Mouse (Mus musculus): ENCODE measurements around the gene 1700030J22Rik.

Gene 1700030J22Rik

DNA sequence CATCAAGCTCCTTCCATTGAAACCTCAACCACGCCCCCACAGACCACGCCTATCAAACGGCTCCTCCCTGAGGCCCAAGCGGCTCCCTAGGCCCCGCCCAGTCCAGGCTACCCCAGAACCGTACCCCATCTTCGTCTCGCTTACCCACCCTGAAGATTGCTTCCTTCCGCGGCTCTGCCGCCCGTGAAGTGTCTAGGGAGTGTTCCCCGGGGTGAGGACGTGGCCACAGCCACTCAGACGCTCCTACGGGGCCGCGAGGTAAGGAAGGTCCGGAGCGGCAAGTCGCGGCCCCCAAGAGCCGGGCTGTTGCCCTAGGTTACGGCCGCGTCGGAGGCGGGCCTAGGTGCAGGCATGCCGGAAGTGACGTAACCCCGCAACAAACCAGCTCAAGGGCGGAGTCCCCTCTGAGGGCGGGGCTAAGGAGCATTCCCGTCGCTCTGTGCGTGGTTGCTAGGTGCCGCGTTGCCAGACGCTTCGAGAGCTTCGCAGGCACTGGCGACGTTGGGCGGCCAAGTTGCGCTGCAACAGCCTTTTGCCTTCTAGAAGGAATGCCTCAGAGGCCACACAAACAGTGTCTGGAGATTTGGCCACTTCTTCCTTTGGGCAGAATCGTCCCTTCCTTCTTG lies at the start of gene 1700030J22Rik:
Gene 1700030J22Rik (minus strand): TSS at position 329 of the 626 bp plus-strand sequence.
- DNase-seq (ENCODE audit: low read depth, low spot score) = peak; percentile 100

DNA sequence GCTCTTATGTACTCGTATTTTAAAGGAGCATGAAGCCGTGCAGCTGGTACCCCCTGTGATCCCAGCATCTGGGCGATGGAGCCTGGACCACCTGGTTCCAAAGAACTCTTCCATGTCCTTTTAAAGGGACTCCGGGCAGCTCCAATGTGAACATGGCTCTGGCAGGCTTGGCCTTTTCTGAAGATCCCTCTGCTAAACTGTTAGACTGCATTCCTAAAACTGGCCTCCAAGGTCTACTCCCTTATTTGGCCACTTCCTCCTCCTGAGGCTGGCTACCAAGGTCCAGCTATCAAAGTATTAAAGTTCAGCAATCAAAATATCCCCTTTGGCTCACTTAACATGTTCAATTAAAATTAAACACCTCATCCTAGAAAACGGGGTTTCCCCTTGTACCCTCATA lies 48.8 kb upstream of the 1700030J22Rik start:
- no peak for DNase-seq (ENCODE audit: low read depth, low spot score)

DNA sequence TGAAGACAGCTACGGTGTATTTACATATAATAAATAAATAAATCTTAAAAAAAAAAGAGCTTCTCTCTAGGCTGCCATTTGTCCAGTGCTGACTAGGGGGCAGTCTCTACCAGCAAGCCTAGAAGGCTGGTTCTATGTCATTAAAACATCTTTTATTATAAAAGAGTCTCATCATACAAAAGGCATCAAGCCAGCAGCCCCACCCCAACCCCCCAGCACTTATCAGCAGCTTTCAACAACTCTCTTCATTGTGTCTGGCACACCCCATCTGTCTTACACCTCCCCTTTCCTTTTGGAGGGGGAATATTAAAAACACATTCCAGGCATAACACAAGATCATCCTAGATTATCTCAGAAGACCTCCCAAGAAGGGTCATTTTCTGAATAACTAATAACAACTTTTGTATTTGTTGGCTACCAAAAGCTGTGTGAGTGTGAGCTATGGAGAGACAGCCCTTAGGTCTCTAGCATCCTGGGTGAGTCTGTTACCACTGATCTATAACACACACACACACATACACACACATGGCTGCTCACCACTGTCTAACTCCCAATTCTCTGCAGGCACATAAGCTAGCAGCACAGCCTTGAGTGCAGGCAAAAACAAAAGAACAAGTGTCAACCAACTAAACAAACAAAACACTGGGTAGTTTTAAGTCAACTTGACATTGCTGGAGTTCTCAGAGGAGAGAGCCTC lies 43.7 kb upstream of the 1700030J22Rik start:
- DNase-seq (ENCODE audit: low read depth, low spot score) = no peak

DNA sequence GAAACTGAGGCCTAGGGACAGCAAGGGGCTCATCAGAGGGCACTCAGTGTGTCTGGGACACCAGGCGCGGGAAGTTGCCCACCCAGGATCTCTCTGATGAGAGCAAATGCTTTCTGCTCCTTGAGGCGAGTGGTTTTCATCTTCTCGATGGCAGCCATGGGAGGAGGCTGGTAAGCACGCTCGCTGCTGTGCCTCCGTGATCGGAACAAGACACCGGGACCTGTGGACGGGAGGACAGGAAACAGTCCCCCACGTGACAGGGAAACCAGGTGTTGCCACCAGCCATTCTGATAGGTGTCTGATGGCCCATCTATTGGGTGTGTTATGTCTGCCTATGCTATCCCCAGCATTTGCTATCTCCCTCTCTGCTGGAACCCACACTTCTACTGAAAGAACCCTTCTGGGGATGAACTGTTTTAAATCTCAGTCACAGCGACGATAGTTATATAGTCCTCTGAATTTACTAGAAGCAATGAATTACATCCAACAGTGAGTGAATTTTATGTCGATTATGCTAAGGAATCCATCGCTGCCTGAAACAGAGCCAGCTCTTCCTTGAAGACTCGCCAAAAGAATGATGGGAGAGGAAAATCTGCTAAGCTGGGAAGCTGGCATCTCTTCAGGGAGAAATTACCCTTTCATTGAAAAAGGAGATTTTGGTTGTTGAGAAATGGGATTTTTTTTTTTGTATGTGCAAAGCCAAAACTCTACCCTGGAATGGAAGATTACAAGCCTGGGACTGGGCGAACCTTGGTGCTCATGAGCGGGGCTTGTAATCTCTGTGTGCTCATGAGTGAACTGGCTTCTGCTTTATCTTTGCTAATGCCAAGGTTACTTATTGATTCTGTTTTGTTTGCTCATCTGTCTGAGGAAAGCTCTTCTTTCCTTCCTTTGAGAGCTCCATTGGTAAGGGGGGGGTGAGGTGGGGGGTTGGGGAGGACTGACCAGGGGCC lies 40.8 kb upstream of the 1700030J22Rik start:
- no peak for DNase-seq (ENCODE audit: low read depth, low spot score)

DNA sequence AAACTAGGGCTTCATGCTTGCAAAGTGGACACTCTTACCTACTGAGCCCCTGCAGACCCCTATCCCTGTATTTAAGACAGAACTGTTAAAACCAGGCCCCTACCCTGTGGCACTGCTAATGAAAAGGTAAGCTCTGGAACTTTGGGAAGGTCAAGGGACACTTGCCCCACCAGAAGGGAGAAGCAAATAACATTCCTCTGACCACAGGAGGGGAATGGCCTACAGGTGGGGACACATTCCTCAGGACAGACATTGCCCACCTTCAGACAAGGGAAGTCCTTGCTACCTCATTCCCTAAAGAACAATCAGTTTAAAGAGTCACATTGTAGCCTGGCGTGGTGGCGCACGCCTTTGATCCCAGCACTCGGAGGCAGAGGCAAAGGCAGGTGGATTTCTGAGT lies 39.1 kb upstream of the 1700030J22Rik start:
- DNase-seq (ENCODE audit: low read depth, low spot score) = no peak

DNA sequence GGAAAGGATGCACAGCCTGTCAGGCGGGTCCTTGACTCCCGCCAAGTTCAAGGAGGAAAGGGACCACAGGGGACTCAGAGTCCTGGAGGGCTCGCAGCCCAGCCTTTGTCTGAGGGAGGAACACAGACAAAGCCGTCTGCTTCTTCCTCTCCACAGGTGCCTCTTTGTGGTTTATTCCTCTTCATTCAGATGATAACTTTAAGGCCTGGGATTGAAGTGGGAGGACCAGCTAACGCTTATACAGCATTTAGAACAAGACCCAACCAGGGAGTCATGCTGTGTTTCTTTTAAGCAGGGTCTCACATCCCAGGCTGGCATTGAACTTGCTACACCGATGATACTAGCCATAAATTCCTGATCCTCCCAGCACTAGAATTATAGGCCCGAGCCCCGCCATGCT lies 38.2 kb upstream of the 1700030J22Rik start:
- no peak for DNase-seq (ENCODE audit: low read depth, low spot score)

DNA sequence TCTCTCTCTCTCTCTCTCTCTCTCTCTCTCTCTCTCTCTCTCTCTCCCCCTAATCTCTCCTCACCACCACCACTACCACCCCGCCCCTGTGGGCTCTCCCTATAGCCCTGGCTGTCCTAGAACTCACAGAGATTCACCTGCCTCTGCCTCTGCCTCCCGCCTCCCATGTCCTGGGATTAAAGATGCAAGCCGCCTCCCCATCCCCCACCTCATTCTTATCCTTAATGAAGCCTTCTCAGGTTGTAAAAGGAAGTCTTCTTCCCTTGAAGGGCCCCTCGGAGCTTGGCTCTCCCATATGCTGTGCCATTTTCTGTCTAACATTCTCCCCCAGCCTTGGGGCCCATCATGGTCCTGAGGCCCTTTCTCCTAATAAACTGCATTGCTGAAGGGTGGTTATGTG lies 36.9 kb upstream of the 1700030J22Rik start:
- no peak for DNase-seq (ENCODE audit: low read depth, low spot score)

DNA sequence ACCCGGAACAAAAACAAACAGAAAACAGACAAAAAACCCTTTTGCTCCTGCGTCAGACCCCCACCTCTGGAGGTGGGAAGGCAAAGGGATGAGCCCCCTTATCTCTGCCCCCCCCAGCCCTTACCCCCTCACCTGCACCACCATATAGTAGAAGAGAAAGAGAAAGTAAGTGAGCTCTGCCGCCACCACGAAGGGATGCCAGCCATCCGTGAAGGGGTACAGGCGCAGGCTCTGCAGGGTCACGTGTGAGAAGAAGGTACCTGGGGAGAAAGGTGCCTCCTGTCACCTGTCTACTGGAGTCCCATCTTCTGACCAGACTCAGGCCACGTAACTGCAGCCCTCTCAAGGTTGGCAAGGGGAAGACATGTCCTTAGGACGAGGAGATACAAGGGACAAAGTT lies 32.6 kb upstream of the 1700030J22Rik start:
- DNase-seq (ENCODE audit: low read depth, low spot score) = no peak

DNA sequence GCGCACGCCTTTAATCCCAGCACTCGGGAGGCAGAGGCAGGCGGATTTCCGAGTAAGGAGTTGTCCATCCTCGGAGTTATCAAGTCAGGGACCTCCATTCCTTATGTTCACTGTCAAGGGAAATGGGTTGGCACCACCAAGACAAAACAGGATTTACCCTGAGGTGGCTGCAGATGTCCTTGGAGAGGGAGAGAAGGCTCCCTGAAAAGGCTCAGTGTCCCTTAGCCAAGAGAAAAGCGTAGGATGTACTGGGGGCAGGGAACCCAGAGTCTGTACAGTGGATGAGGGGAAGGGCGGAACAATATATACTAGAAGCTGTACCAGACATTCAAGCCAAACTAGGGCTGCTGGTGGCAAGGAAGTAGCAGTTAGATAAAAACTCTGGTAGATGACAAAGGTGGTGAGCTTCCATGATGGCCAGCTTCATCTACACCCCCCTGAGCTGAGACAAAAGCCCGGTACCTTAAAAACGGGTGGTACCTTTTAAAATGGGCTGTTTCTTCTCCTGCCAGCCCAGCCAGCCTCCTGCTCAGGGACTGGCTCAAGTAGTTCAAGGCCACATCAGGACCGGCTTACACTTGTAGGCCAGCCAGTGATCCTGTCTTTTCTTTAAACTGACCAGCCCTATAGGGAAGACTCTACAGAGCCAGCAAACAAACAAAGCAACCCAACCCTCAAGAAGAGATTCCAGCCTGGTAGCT lies 15.4 kb upstream of the 1700030J22Rik start:
- peak; percentile 6 for DNase-seq (ENCODE audit: low read depth, low spot score)

DNA sequence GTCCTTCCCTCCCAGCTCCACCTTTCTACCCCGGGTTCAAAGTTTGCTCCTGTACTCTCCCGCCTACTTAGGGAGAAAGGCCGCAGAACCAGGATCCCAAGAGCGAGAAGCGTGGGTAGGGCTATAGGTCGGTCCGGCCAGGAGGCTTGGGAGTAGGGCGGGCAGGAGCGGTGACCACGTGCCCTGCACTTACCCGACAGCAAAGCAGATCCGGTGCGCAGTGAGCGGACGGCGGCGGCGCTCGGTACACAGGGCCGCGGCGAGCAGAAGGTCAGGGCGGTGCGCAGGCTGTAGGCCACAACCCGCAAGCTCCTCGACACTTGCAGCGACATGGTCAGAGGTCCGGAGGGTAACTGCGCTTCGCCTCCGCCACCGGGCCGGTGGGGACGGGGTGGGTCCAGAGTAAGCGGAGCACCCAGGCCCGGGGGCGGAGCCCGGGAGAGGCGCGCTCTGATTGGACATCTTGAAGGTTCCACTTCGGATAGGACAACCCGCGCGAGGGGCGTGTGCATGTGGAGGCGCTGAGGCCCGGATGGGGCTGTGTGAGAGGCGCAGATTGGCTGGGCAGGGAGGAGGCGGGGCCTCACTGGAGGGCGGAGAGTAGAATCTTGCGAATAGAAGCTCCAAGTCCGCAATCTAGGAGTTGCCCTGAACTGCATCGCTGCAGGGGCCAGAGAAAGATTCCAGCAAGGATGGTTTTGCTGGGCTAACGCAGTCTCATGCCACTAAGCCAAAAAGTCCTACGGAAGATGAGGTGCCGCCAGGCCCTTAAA lies 14.5 kb upstream of the 1700030J22Rik start, which contains the start of gene Gcsh:
Gene Gcsh (minus strand): TSS at position 443 of the 773 bp plus-strand sequence.
- peak; percentile 98 for DNase-seq (ENCODE audit: low read depth, low spot score)

DNA sequence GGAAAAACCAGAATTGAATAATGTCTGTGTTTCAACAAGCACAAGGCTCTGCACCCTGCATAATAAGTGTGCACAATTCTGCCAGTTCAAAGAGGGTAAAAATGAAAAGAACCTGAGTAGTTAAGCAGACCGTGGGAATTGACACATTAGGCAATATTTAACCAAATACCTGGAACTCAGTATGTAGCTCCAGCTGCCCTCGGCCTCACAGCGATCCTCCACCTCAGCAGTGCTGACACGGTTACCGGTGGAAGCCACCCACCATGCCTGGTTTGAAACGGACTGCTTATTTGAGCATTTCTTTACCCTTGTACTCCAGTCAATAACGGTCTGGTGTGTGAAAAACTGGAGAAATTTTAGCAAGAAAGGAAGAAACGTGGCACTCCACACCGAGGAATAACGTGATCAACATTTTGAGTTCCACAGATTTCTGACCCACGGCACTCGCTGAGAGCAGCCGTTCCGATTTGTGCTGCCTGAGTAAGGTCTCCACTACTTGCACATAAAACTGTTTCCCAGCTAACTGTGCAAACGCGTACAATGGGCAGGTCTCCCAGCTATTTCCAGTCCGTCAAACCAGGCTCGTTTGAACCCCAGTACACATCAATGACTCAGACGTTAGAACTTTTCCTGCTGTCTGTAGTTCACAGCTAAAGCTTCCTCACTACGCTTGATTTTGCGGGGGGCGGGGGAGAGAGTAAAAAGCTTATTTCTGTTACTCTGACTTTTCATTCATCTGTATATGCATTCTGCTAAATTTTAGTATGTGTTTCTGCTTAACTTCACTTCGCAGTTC lies 13.6 kb upstream of the 1700030J22Rik start:
- peak; percentile 49 for DNase-seq (ENCODE audit: low read depth, low spot score)

DNA sequence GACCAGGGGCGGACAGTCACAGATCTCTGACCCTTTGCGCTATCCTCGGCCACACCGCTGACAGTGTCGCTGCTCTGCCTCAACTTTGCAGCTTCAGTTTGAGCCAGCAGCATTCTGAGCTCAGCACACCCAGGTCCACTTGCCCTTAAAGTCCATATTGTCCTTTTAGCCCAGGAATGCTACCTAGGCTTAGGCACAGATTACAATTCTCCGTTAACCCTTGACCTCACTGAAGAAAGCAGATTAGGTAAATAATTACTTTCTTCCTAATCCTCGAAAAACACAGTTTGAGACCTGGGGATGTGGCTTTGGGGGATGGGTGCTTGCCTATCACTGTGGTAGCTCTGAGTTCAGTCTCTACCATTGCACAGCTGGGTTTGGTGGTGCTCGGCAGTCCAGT lies 12.5 kb upstream of the 1700030J22Rik start:
- DNase-seq (ENCODE audit: low read depth, low spot score) = no peak

DNA sequence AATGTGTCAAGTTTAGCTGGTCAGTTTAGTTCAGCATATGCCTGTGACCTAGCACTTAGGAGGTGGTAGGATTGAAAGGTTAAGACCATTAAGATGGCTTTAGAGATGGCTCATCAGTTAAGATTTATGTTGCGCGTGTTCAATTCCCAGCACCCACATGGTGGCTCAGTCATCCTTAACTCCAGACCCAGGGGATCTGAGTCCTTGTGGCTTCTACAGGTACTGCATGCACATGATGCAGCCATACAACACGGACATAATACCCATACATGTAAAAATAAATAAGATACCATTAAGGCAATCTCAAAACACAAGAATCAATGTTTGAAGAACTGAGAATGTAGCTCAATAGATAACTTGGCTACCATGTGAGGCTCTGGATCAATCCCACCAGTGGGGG lies 11.1 kb upstream of the 1700030J22Rik start:
- peak; percentile 30 for DNase-seq (ENCODE audit: low read depth, low spot score)

DNA sequence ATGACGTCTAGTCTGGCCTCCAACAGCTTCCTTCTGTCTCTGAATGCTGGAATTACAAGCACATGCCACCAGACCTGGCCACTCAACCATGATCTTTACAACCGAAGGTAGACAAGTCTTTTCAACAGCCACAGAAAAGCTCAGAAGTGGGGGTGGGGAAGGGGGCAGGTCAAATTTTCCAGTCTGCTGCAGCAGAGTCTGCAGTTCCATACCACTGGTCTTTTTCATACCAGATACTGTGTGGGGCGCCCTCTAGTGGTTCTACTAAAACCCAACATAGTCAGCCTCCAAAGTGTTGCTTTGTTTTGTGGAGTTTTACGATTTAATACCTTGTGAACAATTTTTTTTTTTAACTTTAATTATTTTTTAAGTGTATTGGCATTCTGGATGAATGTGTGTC lies 1.4 kb upstream of the 1700030J22Rik start:
- DNase-seq (ENCODE audit: low read depth, low spot score) = peak; percentile 86

DNA sequence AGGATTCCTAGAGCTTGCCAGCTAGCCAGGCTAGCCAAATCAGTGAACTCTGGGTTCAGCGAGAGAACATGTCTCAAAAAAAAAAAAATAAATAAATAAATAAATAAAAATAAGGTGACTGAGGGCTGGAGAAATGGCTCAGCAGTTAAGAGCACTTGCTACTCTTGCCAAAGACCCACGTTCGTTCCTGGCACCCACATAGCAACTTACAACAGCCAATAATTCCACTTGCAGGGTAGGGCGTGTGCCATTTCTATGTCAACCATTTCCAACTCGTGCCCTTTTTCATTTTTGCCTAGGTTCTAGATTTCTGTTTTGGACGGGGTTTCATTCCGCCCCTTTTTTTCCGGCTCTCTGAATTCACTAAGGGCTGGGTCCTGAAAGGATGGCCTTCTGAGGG lies 707 bp downstream of the 1700030J22Rik start:
- DNase-seq (ENCODE audit: low read depth, low spot score) = no peak

DNA sequence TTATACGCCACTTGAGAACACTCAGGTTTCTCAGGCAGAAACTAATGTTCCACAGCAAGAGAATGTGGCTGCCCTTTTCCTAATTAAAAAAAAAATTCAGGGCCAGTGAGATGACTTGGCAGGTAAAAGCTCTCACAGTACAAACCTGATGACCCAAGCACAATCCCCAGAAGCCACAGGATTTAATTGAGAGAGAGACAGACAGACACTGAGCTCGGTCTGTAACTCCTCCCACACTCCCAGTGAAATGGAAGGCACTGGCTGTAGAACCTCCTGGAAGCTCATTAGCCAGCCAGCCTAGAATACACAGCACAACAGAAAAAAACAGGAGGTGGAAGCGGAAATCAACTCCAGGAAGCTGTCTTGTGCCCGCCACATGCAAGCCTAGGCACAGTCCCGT lies 3.2 kb downstream of the 1700030J22Rik start:
- DNase-seq (ENCODE audit: low read depth, low spot score) = no peak

DNA sequence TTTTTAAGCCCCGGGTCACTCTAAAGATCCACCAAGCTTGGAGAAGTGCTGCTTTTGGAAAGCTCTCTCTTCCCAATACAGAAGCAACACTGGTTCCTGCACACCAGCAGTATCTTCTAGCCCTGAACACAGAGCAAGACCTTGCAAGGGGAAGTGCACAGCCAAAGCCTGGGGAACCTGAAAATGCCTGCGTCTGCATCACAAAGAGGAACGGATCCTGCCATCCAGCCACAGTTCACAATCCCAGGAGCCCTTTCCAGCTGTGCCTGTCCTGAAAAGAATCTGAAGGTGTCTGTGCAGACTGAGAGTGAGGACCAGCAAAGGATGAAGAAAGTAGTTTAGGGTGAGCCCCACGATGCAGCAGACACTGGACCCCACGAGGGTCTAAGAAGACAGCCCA lies 3.7 kb downstream of the 1700030J22Rik start:
- no peak for DNase-seq (ENCODE audit: low read depth, low spot score)

DNA sequence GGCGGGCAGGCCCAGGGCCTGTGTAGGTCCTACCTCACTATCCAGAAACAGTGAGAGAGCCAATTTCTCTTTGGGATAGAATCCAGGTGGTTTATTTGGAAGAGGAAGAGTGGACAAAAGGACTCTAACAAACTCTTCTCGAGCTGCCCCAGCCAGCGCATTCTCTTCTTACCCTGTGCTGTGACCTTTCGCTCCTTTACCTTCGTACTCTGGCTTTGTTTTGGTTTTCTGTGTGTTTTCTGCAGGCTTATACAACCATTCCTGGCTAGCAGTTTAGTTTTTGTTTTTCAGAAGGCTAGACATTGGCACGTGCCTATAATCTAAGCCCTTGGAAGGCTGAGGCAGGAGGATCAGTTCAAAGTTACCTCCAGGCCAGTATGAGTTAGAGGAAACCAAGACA lies 9.2 kb downstream of the 1700030J22Rik start:
- DNase-seq (ENCODE audit: low read depth, low spot score) = no peak

DNA sequence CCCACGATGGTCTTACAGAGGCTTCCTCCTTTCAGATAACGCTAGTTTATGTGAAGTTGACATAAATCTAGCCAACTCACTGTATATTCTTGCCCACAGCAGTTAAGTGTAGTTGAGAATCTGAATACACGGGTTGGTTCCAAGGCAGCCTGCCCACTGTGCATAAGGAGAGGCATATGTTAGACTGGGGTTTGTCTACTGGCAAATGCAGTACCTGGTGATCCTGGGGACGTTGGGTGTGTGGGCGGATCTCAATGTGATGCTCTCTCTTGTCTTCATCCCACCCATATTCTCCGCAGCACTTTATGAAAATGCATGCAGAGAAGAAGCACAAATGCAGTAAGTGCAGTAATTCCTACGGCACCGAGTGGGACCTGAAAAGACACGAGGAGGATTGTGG lies 24.3 kb downstream of the 1700030J22Rik start:
- no peak for DNase-seq (ENCODE audit: low read depth, low spot score)

DNA sequence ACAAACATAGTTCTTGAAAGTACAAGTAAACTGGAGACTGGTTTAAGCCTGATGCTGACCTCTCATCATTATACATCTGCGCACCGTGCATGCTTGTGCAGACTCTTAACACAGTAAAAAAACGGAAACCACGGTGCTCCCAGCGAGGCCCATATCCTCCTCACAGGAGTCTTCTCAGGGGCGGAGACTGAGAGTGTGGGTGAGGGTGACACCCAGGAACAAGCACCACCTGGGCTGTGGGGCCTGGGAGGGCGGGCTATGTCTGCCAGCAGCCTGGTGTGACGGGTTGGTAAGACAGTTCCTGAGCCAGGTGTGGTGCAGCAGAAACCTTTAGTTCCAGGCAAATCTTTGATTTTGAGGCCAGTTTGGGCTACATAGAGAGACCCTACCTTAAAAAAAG lies 26.3 kb downstream of the 1700030J22Rik start:
- DNase-seq (ENCODE audit: low read depth, low spot score) = peak; percentile 75
